Mouse (Mus musculus): ENCODE measurements around the gene Pck2. TPM values are rescaled to one million over a fixed set of nuclear protein-coding genes. Genes with fewer than 3 reads are reported as not detected.

Pck2 gene
- polyA plus RNA-seq, 1 experiment from 2014 or later: 66.0 TPM

- Histone ChIP-seq H3K9me3 (ENCODE audit: low read length) (no peaks in the 10 kb centered on the region), H3K4me1 (ENCODE audit: insufficient read depth, low read length) (peaks cover 9% of the 10 kb centered on the region; the same call in 1 of the 2 replicates), H3K4me2 (replicated peaks; ENCODE audit: low read depth, low read length) (no peak within 1 kb of the TSS), H3K27ac (ENCODE audit: low read length) (no peak within 1 kb of the TSS), H3K4me3 (ENCODE audit: low read length) (no peak within 1 kb of the TSS), H3K36me3 (ENCODE audit: insufficient read depth, low read length) (no peaks in the 10 kb centered on the region), H3K27me3 (ENCODE audit: insufficient read depth, low read length) (peaks cover 42% of the 10 kb centered on the region), H3K9ac (replicated peaks; ENCODE audit: low read length) (no peak within 1 kb of the TSS)
- ATAC-seq (ENCODE audit: low FRiP score, low TSS enrichment): no peak
- 20% methylated on average over 8 of the region's 8 CpGs for WGBS
Observed at GRCm38 (mm10) chr14:55524785-55525184, 15.3 kb upstream of the Pck2 start, which contains the start of gene Nrl. TSS of gene Nrl (minus strand) at chr14:55524981.

GRCm38 (mm10) chr14:55526674-55527073, 13.4 kb upstream of the Pck2 start:
- no peak overlapping the region for H3K4me3 ChIP-seq (ENCODE audit: low read length)
- no peak overlapping the region for H3K4me2 ChIP-seq (replicated peaks; ENCODE audit: low read depth, low read length)
- 87% methylated on average over 2 of the region's 2 CpGs for whole genome bisulfite sequencing
- no peak overlapping the region for H3K9ac ChIP-seq (replicated peaks; ENCODE audit: low read length)
- H3K27me3 ChIP-seq (ENCODE audit: insufficient read depth, low read length): peaks cover 27% of the 10 kb centered on the region
- H3K36me3 ChIP-seq (ENCODE audit: insufficient read depth, low read length): no peaks in the 10 kb centered on the region
- H3K9me3 ChIP-seq (ENCODE audit: low read length): no peaks in the 10 kb centered on the region
- no peak for ATAC-seq (ENCODE audit: low FRiP score, low TSS enrichment)
- no peak overlapping the region for H3K27ac ChIP-seq (ENCODE audit: low read length)
- no peaks in the 10 kb centered on the region for H3K4me1 ChIP-seq (ENCODE audit: insufficient read depth, low read length)

GRCm38 (mm10) chr14:55527940-55528339, 12.1 kb upstream of the Pck2 start:
- no peak overlapping the region for H3K27ac ChIP-seq (ENCODE audit: low read length)
- no peak overlapping the region for H3K4me2 ChIP-seq (replicated peaks; ENCODE audit: low read depth, low read length)
- H3K4me3 ChIP-seq (ENCODE audit: low read length): no peak overlapping the region
- no peaks in the 10 kb centered on the region for H3K36me3 ChIP-seq (ENCODE audit: insufficient read depth, low read length)
- peaks cover 16% of the 10 kb centered on the region for H3K27me3 ChIP-seq (ENCODE audit: insufficient read depth, low read length)
- ATAC-seq (ENCODE audit: low FRiP score, low TSS enrichment): no peak
- no peak overlapping the region for H3K9ac ChIP-seq (replicated peaks; ENCODE audit: low read length)
- 27% methylated on average over 3 of the region's 3 CpGs for WGBS
- H3K4me1 ChIP-seq (ENCODE audit: insufficient read depth, low read length): no peaks in the 10 kb centered on the region
- no peaks in the 10 kb centered on the region for H3K9me3 ChIP-seq (ENCODE audit: low read length)

GRCm38 (mm10) chr14:55536116-55536745, 3.8 kb upstream of the Pck2 start:
- H3K27me3 ChIP-seq (ENCODE audit: insufficient read depth, low read length): no peaks in the 10 kb centered on the region
- 50% methylated on average over 6 of the region's 6 CpGs for whole genome bisulfite sequencing
- H3K27ac ChIP-seq (ENCODE audit: low read length): no peak overlapping the region
- ATAC-seq (ENCODE audit: low FRiP score, low TSS enrichment): no peak
- H3K4me3 ChIP-seq (ENCODE audit: low read length): no peak overlapping the region
- H3K4me1 ChIP-seq (ENCODE audit: insufficient read depth, low read length): peaks cover 6% of the 10 kb centered on the region
- H3K36me3 ChIP-seq (ENCODE audit: insufficient read depth, low read length): no peaks in the 10 kb centered on the region
- no peak overlapping the region for H3K4me2 ChIP-seq (replicated peaks; ENCODE audit: low read depth, low read length)
- H3K9ac ChIP-seq (replicated peaks; ENCODE audit: low read length): no peak overlapping the region
- no peaks in the 10 kb centered on the region for H3K9me3 ChIP-seq (ENCODE audit: low read length)

- Histone ChIP-seq H3K4me1 (ENCODE audit: insufficient read depth, low read length) (peaks cover 12% of the 10 kb centered on the region), H3K27me3 (ENCODE audit: insufficient read depth, low read length) (no peaks in the 10 kb centered on the region), H3K9ac (replicated peaks; ENCODE audit: low read length) (peak overlapping the region; percentile 77), H3K27ac (ENCODE audit: low read length) (peak overlapping the region; percentile 93), H3K4me3 (ENCODE audit: low read length) (peak overlapping the region; percentile 64), H3K9me3 (ENCODE audit: low read length) (no peaks in the 10 kb centered on the region), H3K36me3 (ENCODE audit: insufficient read depth, low read length) (peaks cover 32% of the 10 kb centered on the region), H3K4me2 (replicated peaks; ENCODE audit: low read depth, low read length) (peak overlapping the region; percentile 64)
- 4% methylated on average over 10 of the region's 10 CpGs for WGBS
- peak; percentile 47 for ATAC-seq (ENCODE audit: low FRiP score, low TSS enrichment)
Observed at GRCm38 (mm10) chr14:55540787-55541321, 788 bp downstream of the Pck2 start.

- peaks cover 12% of the 10 kb centered on the region for H3K4me1 ChIP-seq (ENCODE audit: insufficient read depth, low read length)
- peaks cover 40% of the 10 kb centered on the region for H3K36me3 ChIP-seq (ENCODE audit: insufficient read depth, low read length)
- H3K9me3 ChIP-seq (ENCODE audit: low read length): no peaks in the 10 kb centered on the region
- H3K27ac ChIP-seq (ENCODE audit: low read length): no peak overlapping the region
- no peak overlapping the region for H3K4me3 ChIP-seq (ENCODE audit: low read length)
- 96% methylated on average over 12 of the region's 12 CpGs for WGBS
- H3K27me3 ChIP-seq (ENCODE audit: insufficient read depth, low read length): no peaks in the 10 kb centered on the region
- no peak for ATAC-seq (ENCODE audit: low FRiP score, low TSS enrichment)
- H3K9ac ChIP-seq (replicated peaks; ENCODE audit: low read length): no peak overlapping the region
- no peak overlapping the region for H3K4me2 ChIP-seq (replicated peaks; ENCODE audit: low read depth, low read length)
Observed at GRCm38 (mm10) chr14:55542268-55542667, 2.2 kb downstream of the Pck2 start.

GRCm38 (mm10) chr14:55544334-55544733, 4.3 kb downstream of the Pck2 start:
- H3K36me3 ChIP-seq (ENCODE audit: insufficient read depth, low read length): peaks cover 59% of the 10 kb centered on the region
- no peak for ATAC-seq (ENCODE audit: low FRiP score, low TSS enrichment)

GRCm38 (mm10) chr14:55550191-55550590, 10.1 kb downstream of the Pck2 start:
- Histone ChIP-seq H3K9me3 (ENCODE audit: low read length) (no peaks in the 10 kb centered on the region), H3K4me3 (ENCODE audit: low read length) (no peak overlapping the region), H3K36me3 (ENCODE audit: insufficient read depth, low read length) (peaks cover 41% of the 10 kb centered on the region), H3K27ac (ENCODE audit: low read length) (no peak overlapping the region), H3K27me3 (ENCODE audit: insufficient read depth, low read length) (no peaks in the 10 kb centered on the region), H3K4me1 (ENCODE audit: insufficient read depth, low read length) (no peaks in the 10 kb centered on the region), H3K9ac (replicated peaks; ENCODE audit: low read length) (no peak overlapping the region), H3K4me2 (replicated peaks; ENCODE audit: low read depth, low read length) (no peak overlapping the region)
- WGBS: 92% methylated on average over 6 of the region's 6 CpGs
- no peak for ATAC-seq (ENCODE audit: low FRiP score, low TSS enrichment)

More at GRCm38 (mm10) chr14:55544334-55544733, 4.3 kb downstream of the Pck2 start:
- Histone ChIP-seq H3K27ac (ENCODE audit: low read length) (no peak overlapping the region), H3K4me1 (ENCODE audit: insufficient read depth, low read length) (peaks cover 12% of the 10 kb centered on the region), H3K9ac (replicated peaks; ENCODE audit: low read length) (no peak overlapping the region), H3K27me3 (ENCODE audit: insufficient read depth, low read length) (no peaks in the 10 kb centered on the region), H3K4me3 (ENCODE audit: low read length) (no peak overlapping the region), H3K4me2 (replicated peaks; ENCODE audit: low read depth, low read length) (no peak overlapping the region), H3K9me3 (ENCODE audit: low read length) (no peaks in the 10 kb centered on the region)
- WGBS: 85% methylated on average over 9 of the region's 9 CpGs

- no peak overlapping the region for H3K9ac ChIP-seq (replicated peaks; ENCODE audit: low read length)
- H3K4me1 ChIP-seq (ENCODE audit: insufficient read depth, low read length): no peaks in the 10 kb centered on the region
- H3K4me2 ChIP-seq (replicated peaks; ENCODE audit: low read depth, low read length): no peak overlapping the region
- H3K9me3 ChIP-seq (ENCODE audit: low read length): no peaks in the 10 kb centered on the region
- no peaks in the 10 kb centered on the region for H3K27me3 ChIP-seq (ENCODE audit: insufficient read depth, low read length)
- ATAC-seq (ENCODE audit: low FRiP score, low TSS enrichment): no peak
- H3K4me3 ChIP-seq (ENCODE audit: low read length): no peak overlapping the region
- H3K27ac ChIP-seq (ENCODE audit: low read length): no peak overlapping the region
- H3K36me3 ChIP-seq (ENCODE audit: insufficient read depth, low read length): peaks cover 31% of the 10 kb centered on the region
- WGBS: 67% methylated on average over 5 of the region's 5 CpGs
Observed at GRCm38 (mm10) chr14:55551347-55551746, 11.3 kb downstream of the Pck2 start.

GRCm38 (mm10) chr14:55551794-55552193, 11.7 kb downstream of the Pck2 start:
- WGBS: 94% methylated on average over 8 of the region's 8 CpGs
- Histone ChIP-seq H3K9ac (replicated peaks; ENCODE audit: low read length) (no peak overlapping the region), H3K36me3 (ENCODE audit: insufficient read depth, low read length) (peaks cover 27% of the 10 kb centered on the region), H3K4me1 (ENCODE audit: insufficient read depth, low read length) (no peaks in the 10 kb centered on the region), H3K9me3 (ENCODE audit: low read length) (no peaks in the 10 kb centered on the region), H3K4me2 (replicated peaks; ENCODE audit: low read depth, low read length) (no peak overlapping the region), H3K4me3 (ENCODE audit: low read length) (no peak overlapping the region), H3K27ac (ENCODE audit: low read length) (no peak overlapping the region), H3K27me3 (ENCODE audit: insufficient read depth, low read length) (no peaks in the 10 kb centered on the region)
- no peak for ATAC-seq (ENCODE audit: low FRiP score, low TSS enrichment)

All from kidney, embryonic 16.5 days (tissue).